Mouse (Mus musculus) kidney, adult 2 months (tissue): ENCODE data around the gene Slc25a45. TPM values are rescaled to one million over a fixed set of nuclear protein-coding genes. Genes with fewer than 3 reads are reported as not detected.

Experiments used
- DNase-seq: peaks from one replicate; pipeline ENCODE4 v3.0.0; 2021
- H3K27ac ChIP-seq: fragments of 200-500 bp; 2 replicates; pipeline ENCODE4 v1.5.1; 2012; ENCODE audit warnings: low read depth, low read length, control low read depth, inconsistent platforms; ENCODE audit not compliant: insufficient read depth
- H3K27me3 ChIP-seq: fragments of 200-500 bp; replicated peaks from 2 replicates; pipeline ENCODE4 v1.6.1; 2012; ENCODE audit warnings: mild to moderate bottlenecking, moderate library complexity, low read length, inconsistent platforms; ENCODE audit not compliant: control insufficient read depth, insufficient read depth
- H3K36me3 ChIP-seq: fragments of 200-500 bp; 2 replicates; pipeline ENCODE4 v1.6.1; 2012; ENCODE audit warnings: mild to moderate bottlenecking, moderate library complexity, low read length, inconsistent platforms; ENCODE audit not compliant: control insufficient read depth, insufficient read depth
- H3K4me1 ChIP-seq: fragments of 200-500 bp; 2 replicates; pipeline ENCODE4 v1.6.1; 2011; ENCODE audit warnings: low read length; ENCODE audit not compliant: control insufficient read depth, insufficient read depth
- H3K4me3 ChIP-seq: fragments of 200-500 bp; 2 replicates; pipeline ENCODE4 v1.5.1; 2011; ENCODE audit warnings: mild to moderate bottlenecking, low read depth, low read length, control low read depth; ENCODE audit not compliant: insufficient read depth
- CTCF ChIP-seq: fragments of 200-500 bp; conservative IDR thresholded peaks from 2 replicates; pipeline ENCODE4 v1.5.1; 2011; ENCODE audit warnings: low read depth, mild to moderate bottlenecking, control low read depth, low read length, moderate library complexity, mixed read lengths; ENCODE audit not compliant: insufficient read depth, insufficient read length
- POLR2A ChIP-seq: fragments of 200-500 bp; IDR thresholded peaks from one replicate; pipeline ENCODE4 v1.6.1; 2011; ENCODE audit warnings: low read depth, low read length, control low read depth
- WGBS: fragments of 180-500 bp; shearing (Covaris S2); methylation state at CpG from one replicate; pipeline ENCODE4 v1.1.7; 2018; 5-methylcytosine and 5-hydroxymethylcytosine counted together
- polyA plus RNA-seq: library from polyadenylated mRNA; depleted of rRNA; stranded (reverse); fragments of >200 nt; gene quantifications from 2 replicates; pipeline ENCODE4 v1.2.3, GENCODE M21; 2012

Slc25a45 gene
- polyA plus RNA-seq, 1 experiment: 52.7 TPM

DNA sequence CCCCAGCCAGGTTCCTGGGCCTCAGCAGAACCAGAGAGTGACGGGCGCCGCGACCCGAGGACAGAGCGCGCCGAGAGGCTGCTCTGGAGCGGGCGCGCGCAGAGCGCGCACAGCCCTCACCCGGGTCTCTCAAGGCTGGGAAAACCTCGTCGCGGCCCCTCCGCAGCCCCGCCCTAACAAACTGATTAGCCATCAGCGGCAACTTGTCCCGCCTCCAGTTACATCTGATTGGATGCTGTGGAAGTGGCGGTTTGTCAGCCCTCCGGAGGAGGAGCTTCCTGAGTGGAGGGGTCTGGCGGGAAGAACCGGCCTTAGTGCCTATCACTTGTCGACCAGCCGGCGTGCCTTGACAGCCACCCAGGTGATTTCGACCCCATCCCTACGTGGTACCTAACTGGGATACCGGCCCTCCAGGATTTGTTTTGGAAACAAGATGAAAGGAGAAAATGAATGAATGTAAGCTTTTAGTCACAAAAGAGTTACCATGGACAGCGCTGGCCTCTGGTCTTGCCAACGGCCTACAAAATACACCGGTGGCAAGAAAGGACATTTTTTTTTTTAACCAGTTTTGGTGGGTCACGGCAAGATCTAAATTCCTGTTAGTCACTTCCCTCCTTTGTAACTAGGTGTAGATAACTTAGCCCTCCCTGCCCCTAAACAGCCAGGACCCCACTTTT lies 16.5 kb downstream of the Slc25a45 start, which contains the start of gene Tigd3:
Gene Tigd3 (minus strand): TSS at position 148 of the 677 bp plus-strand sequence.
- 2% methylated on average over 36 of the region's 36 CpGs for WGBS
- peak; percentile 97 for DNase-seq

GRCm38 (mm10) chr19:5907275-5907674 lies 29.7 kb downstream of the Slc25a45 start:
- DNase-seq: no peak
- Histone ChIP-seq H3K4me3 (no peak overlapping the region), H3K36me3 (peaks cover 13% of the 10 kb centered on the region), H3K27me3 (no peaks in the 10 kb centered on the region), H3K4me1 (peaks cover 13% of the 10 kb centered on the region), H3K27ac (no peak overlapping the region)
- TF ChIP-seq POLR2A: no peak
- no peak for TF ChIP-seq CTCF
- WGBS: 75% methylated on average over 3 of the region's 3 CpGs

More for the DNA sequence above, 16.5 kb downstream of the Slc25a45 start, which contains the start of gene Tigd3:
- no peak for TF ChIP-seq CTCF
- no peak for TF ChIP-seq POLR2A
- peaks cover 2% of the 10 kb centered on the region; the same call in 1 of the 2 replicates for H3K4me1 ChIP-seq
- no peak within 1 kb of the TSS for H3K27ac ChIP-seq
- H3K36me3 ChIP-seq: no peaks in the 10 kb centered on the region; the same call in 1 of the 2 replicates
- peak within 1 kb of the TSS; percentile 57 for H3K4me3 ChIP-seq
- H3K27me3 ChIP-seq: no peaks in the 10 kb centered on the region

- Histone ChIP-seq H3K4me1 (peaks cover 22% of the 10 kb centered on the region), H3K4me3 (no peak overlapping the region; the same call in 1 of the 2 replicates), H3K27ac (peak overlapping the region; percentile 24), H3K36me3 (0 out of 2 replicates have a peak, but pooled peaks cover 3% of the 10 kb centered on the region), H3K27me3 (no peaks in the 10 kb centered on the region)
- TF ChIP-seq CTCF (peak; percentile 28; the same call in 1 of the 2 replicates), POLR2A (no peak)
- 23% methylated on average over 6 of the region's 6 CpGs for WGBS
- no peak for DNase-seq
Measured at GRCm38 (mm10) chr19:5910221-5910620, 32.6 kb downstream of the Slc25a45 start.

- Histone ChIP-seq H3K4me3 (peak overlapping the region; percentile 82), H3K36me3 (0 out of 2 replicates have a peak, but pooled peaks cover under 1% of the 10 kb centered on the region), H3K27me3 (no peaks in the 10 kb centered on the region), H3K27ac (peak overlapping the region; percentile 74), H3K4me1 (peaks cover 22% of the 10 kb centered on the region)
- no peak for DNase-seq
- WGBS: 3% methylated on average over 14 of the region's 14 CpGs
- TF ChIP-seq POLR2A (no peak), CTCF (no peak)
Measured at GRCm38 (mm10) chr19:5911430-5912102, 34.0 kb downstream of the Slc25a45 start.

- H3K4me1 ChIP-seq: peaks cover 22% of the 10 kb centered on the region
- H3K27me3 ChIP-seq: no peaks in the 10 kb centered on the region
- no peaks in the 10 kb centered on the region; the same call in 1 of the 2 replicates for H3K36me3 ChIP-seq
- TF ChIP-seq POLR2A (peak; percentile 89), CTCF (no peak)
- H3K4me3 ChIP-seq: peak overlapping the region; percentile 82
- peak; percentile 100 for DNase-seq
- WGBS: under 1% methylated on average over 59 of the region's 59 CpGs
- H3K27ac ChIP-seq: peak overlapping the region; percentile 85
Measured at GRCm38 (mm10) chr19:5912103-5913006, 34.7 kb downstream of the Slc25a45 start.

GRCm38 (mm10) chr19:5913007-5913719 lies 35.6 kb downstream of the Slc25a45 start, which contains the start of gene Dpf2:
Gene Dpf2, minus strand, starts transcription at chr19:5913010.
- Histone ChIP-seq H3K36me3 (peaks cover 1% of the 10 kb centered on the region), H3K27ac (peak within 1 kb of the TSS; percentile 85), H3K4me1 (peaks cover 22% of the 10 kb centered on the region), H3K4me3 (peak within 1 kb of the TSS; percentile 82), H3K27me3 (no peaks in the 10 kb centered on the region)
- TF ChIP-seq POLR2A: no peak
- TF ChIP-seq CTCF: no peak
- no peak for DNase-seq
- 9% methylated on average over 13 of the region's 13 CpGs for WGBS
